Mouse (Mus musculus) R1 (cell line): ENCODE results near the gene Nudt9.
"Not testable (repeated sequence)": the region's sequence is repeated elsewhere in the genome, so short reads cannot be mapped to it uniquely, and the experiment has no call there.

Source experiments
- DNase-seq: peaks from one replicate; pipeline ENCODE4 v3.0.0-alpha.2; 2018; ENCODE audit warnings: low read depth, low spot score

Nudt9 gene

GRCm38 (mm10) chr5:104046256-104047199, at the start of gene Nudt9:
Gene Nudt9, plus strand, starts transcription at chr5:104046306.
- peak; percentile 97 for DNase-seq

- DNase-seq = no peak
Observed at GRCm38 (mm10) chr5:103998739-103999138, 47.4 kb upstream of the Nudt9 start.

- peak; percentile 76 for DNase-seq
Observed at GRCm38 (mm10) chr5:103999738-104000137, 46.4 kb upstream of the Nudt9 start.

- peak; percentile 83 for DNase-seq
Observed at GRCm38 (mm10) chr5:104002549-104003255, 43.4 kb upstream of the Nudt9 start.

GRCm38 (mm10) chr5:104003256-104003931, 42.7 kb upstream of the Nudt9 start:
- no peak for DNase-seq

- DNase-seq = no peak
Observed at GRCm38 (mm10) chr5:104003955-104004354, 42.2 kb upstream of the Nudt9 start.

GRCm38 (mm10) chr5:104006811-104007210, 39.3 kb upstream of the Nudt9 start:
- no peak for DNase-seq

- no peak for DNase-seq
Observed at GRCm38 (mm10) chr5:104007801-104008200, 38.3 kb upstream of the Nudt9 start.

GRCm38 (mm10) chr5:104009421-104009820, 36.7 kb upstream of the Nudt9 start:
- DNase-seq = no peak

- DNase-seq = no peak
Observed at GRCm38 (mm10) chr5:104010261-104010660, 35.8 kb upstream of the Nudt9 start.

GRCm38 (mm10) chr5:104011419-104011818, 34.7 kb upstream of the Nudt9 start:
- no peak for DNase-seq

GRCm38 (mm10) chr5:104021597-104022378, 24.3 kb upstream of the Nudt9 start, which contains the start of gene Hsd17b11:
Gene Hsd17b11, minus strand, starts transcription at chr5:104021919.
- DNase-seq = peak; percentile 99

- no peak for DNase-seq
Observed at GRCm38 (mm10) chr5:104022558-104022957, 23.5 kb upstream of the Nudt9 start.

GRCm38 (mm10) chr5:104023289-104024020, 22.7 kb upstream of the Nudt9 start:
- peak; percentile 33 for DNase-seq

- DNase-seq = not testable (repeated sequence)
Observed at GRCm38 (mm10) chr5:104024193-104024592, 21.9 kb upstream of the Nudt9 start.

GRCm38 (mm10) chr5:104024762-104025161, 21.3 kb upstream of the Nudt9 start:
- DNase-seq = peak; percentile 41

- DNase-seq = peak; percentile 47
Observed at GRCm38 (mm10) chr5:104025245-104025854, 20.8 kb upstream of the Nudt9 start.

- no peak for DNase-seq
Observed at GRCm38 (mm10) chr5:104032434-104033097, 13.5 kb upstream of the Nudt9 start.

GRCm38 (mm10) chr5:104035066-104035465, 11.0 kb upstream of the Nudt9 start:
- DNase-seq = no peak
